Mouse (Mus musculus) lung, embryonic 14.5 days (tissue): ENCODE data around the gene Nsun4. TPM values are rescaled to one million over a fixed set of nuclear protein-coding genes. Genes with fewer than 3 reads are reported as not detected.

Source experiments
- ATAC-seq: fragments of 200-750 bp; cut with Nextera tagmentation; 2 replicates; pipeline ENCODE4 v1.8.0; 2017; ENCODE audit warnings: mild to moderate bottlenecking, moderate TSS enrichment, moderate library complexity; ENCODE audit not compliant: insufficient read depth
- DNase-seq: peaks from one replicate; pipeline ENCODE4 v3.0.0-alpha.2; 2015
- H3K27ac ChIP-seq: fragments of 300-500 bp; sonication (generic); 2 replicates; pipeline ENCODE4 v1.5.1; 2014; ENCODE audit warnings: low read depth, mild to moderate bottlenecking, moderate library complexity
- H3K27me3 ChIP-seq: fragments of 300-500 bp; sonication (generic); 2 replicates; pipeline ENCODE4 v1.6.1; 2014; ENCODE audit warnings: low read length, control low read depth; ENCODE audit not compliant: insufficient read depth
- H3K36me3 ChIP-seq: fragments of 300-500 bp; sonication (generic); 2 replicates; pipeline ENCODE4 v1.6.1; 2014; ENCODE audit warnings: control low read depth; ENCODE audit not compliant: insufficient read depth
- H3K4me1 ChIP-seq: fragments of 300-500 bp; sonication (generic); 2 replicates; pipeline ENCODE4 v1.6.1; 2014; ENCODE audit warnings: antibody characterized with exemption, control low read depth; ENCODE audit not compliant: insufficient read depth
- H3K4me2 ChIP-seq: fragments of 300-500 bp; sonication (generic); 2 replicates; pipeline ENCODE4 v1.6.1; 2014; ENCODE audit warnings: mild to moderate bottlenecking
- H3K4me3 ChIP-seq: fragments of 300-500 bp; sonication (generic); 2 replicates; pipeline ENCODE4 v1.5.1; 2014; ENCODE audit warnings: low read depth, low read length
- H3K9ac ChIP-seq: fragments of 300-500 bp; sonication (generic); 2 replicates; pipeline ENCODE4 v1.6.1; 2014
- H3K9me3 ChIP-seq: fragments of 300-500 bp; sonication (generic); 2 replicates; pipeline ENCODE4 v1.6.1; 2016; ENCODE audit warnings: low read depth, low read length, control low read depth
- CTCF ChIP-seq: IDR thresholded peaks from 2 replicates; pipeline ENCODE4 v1.5.1; 2016; ENCODE audit warnings: antibody characterized with exemption, low read depth
- WGBS: fragments of 180-500 bp; shearing (Covaris S2); extraction: QIAGEN DNeasy Blood & Tissue Kit; methylation state at CpG from one replicate; pipeline ENCODE4 v1.1.7; 2014; 5-methylcytosine and 5-hydroxymethylcytosine counted together
- polyA plus RNA-seq: library from polyadenylated mRNA; unstranded; fragments of >200 nt; fragmentation: Nextera tagmentation; extraction: Ambion mirVana; gene quantifications from 2 replicates; pipeline ENCODE4 v1.2.1, GENCODE M21; 2014

The Nsun4 gene
- polyA plus RNA-seq, 1 experiment from 2014 or later, result 21.9 TPM

GRCm38 (mm10) chr4:116047681-116048080, 6.0 kb downstream of the Nsun4 start:
- Histone ChIP-seq H3K4me1 (0 out of 2 replicates have a peak, but pooled peaks cover 6% of the 10 kb centered on the region), H3K4me3 (no peak overlapping the region), H3K4me2 (no peak overlapping the region), H3K27me3 (no peaks in the 10 kb centered on the region), H3K27ac (no peak overlapping the region), H3K9ac (no peak overlapping the region), H3K36me3 (peaks cover 13% of the 10 kb centered on the region; the same call in 1 of the 2 replicates), H3K9me3 (no peaks in the 10 kb centered on the region)
- DNase-seq (no peak), ATAC-seq (no peak)
- no peak for TF ChIP-seq CTCF
- 75% methylated on average over 1 of the region's 1 CpGs for WGBS

- Histone ChIP-seq H3K36me3 (peaks cover 24% of the 10 kb centered on the region), H3K9ac (no peak overlapping the region), H3K4me1 (0 out of 2 replicates have a peak, but pooled peaks cover 3% of the 10 kb centered on the region), H3K9me3 (no peaks in the 10 kb centered on the region), H3K27ac (no peak overlapping the region), H3K4me3 (no peak overlapping the region), H3K27me3 (no peaks in the 10 kb centered on the region), H3K4me2 (no peak overlapping the region)
- ATAC-seq (no peak), DNase-seq (no peak)
- 81% methylated on average over 2 of the region's 2 CpGs for WGBS
- TF ChIP-seq CTCF, result no peak
These were observed 7.1 kb downstream of the Nsun4 start for GRCm38 (mm10) chr4:116046604-116047003.

GRCm38 (mm10) chr4:116042186-116042585, 11.5 kb downstream of the Nsun4 start:
- H3K36me3 ChIP-seq, result peaks cover 36% of the 10 kb centered on the region
- peak; percentile 15 for DNase-seq
- H3K4me1 ChIP-seq, result no peaks in the 10 kb centered on the region
- no peak overlapping the region for H3K9ac ChIP-seq
- no peaks in the 10 kb centered on the region for H3K27me3 ChIP-seq
- WGBS, result 72% methylated on average over 3 of the region's 3 CpGs
- H3K9me3 ChIP-seq, result no peaks in the 10 kb centered on the region
- TF ChIP-seq CTCF, result peak; percentile 21
- no peak for ATAC-seq
- H3K4me3 ChIP-seq, result no peak overlapping the region
- no peak overlapping the region for H3K27ac ChIP-seq
- H3K4me2 ChIP-seq, result no peak overlapping the region

- Histone ChIP-seq H3K4me3 (no peak overlapping the region), H3K27me3 (no peaks in the 10 kb centered on the region), H3K9ac (no peak overlapping the region), H3K9me3 (no peaks in the 10 kb centered on the region), H3K36me3 (peaks cover 38% of the 10 kb centered on the region), H3K4me2 (no peak overlapping the region), H3K4me1 (no peaks in the 10 kb centered on the region), H3K27ac (no peak overlapping the region)
- TF ChIP-seq CTCF, result no peak
- ATAC-seq (no peak), DNase-seq (no peak)
- 75% methylated on average over 2 of the region's 2 CpGs for WGBS
These were observed 13.2 kb downstream of the Nsun4 start for GRCm38 (mm10) chr4:116040466-116040865.

- no peaks in the 10 kb centered on the region for H3K4me1 ChIP-seq
- no peaks in the 10 kb centered on the region for H3K27me3 ChIP-seq
- H3K4me2 ChIP-seq, result no peak overlapping the region
- no peaks in the 10 kb centered on the region for H3K9me3 ChIP-seq
- 87% methylated on average over 5 of the region's 5 CpGs for WGBS
- no peak overlapping the region for H3K4me3 ChIP-seq
- no peak overlapping the region for H3K9ac ChIP-seq
- no peak overlapping the region for H3K27ac ChIP-seq
- ATAC-seq, result no peak
- peaks cover 37% of the 10 kb centered on the region for H3K36me3 ChIP-seq
- TF ChIP-seq CTCF, result no peak
- no peak for DNase-seq
These were observed 20.3 kb downstream of the Nsun4 start for GRCm38 (mm10) chr4:116033374-116033773.

GRCm38 (mm10) chr4:116032906-116033305, 20.8 kb downstream of the Nsun4 start:
- Histone ChIP-seq H3K4me2 (no peak overlapping the region), H3K9me3 (no peaks in the 10 kb centered on the region), H3K27ac (no peak overlapping the region), H3K27me3 (no peaks in the 10 kb centered on the region), H3K4me1 (no peaks in the 10 kb centered on the region), H3K36me3 (peaks cover 36% of the 10 kb centered on the region), H3K4me3 (no peak overlapping the region), H3K9ac (no peak overlapping the region)
- ATAC-seq, result no peak
- no peak for DNase-seq
- TF ChIP-seq CTCF, result no peak
- 88% methylated on average over 9 of the region's 9 CpGs for WGBS

- H3K4me3 ChIP-seq, result peak within 1 kb of the TSS; percentile 59
- WGBS, result 7% methylated on average over 18 of the region's 18 CpGs
- H3K27ac ChIP-seq, result no peak within 1 kb of the TSS
- peak within 1 kb of the TSS; percentile 57 for H3K9ac ChIP-seq
- no peaks in the 10 kb centered on the region for H3K9me3 ChIP-seq
- no peak for TF ChIP-seq CTCF
- no peaks in the 10 kb centered on the region for H3K36me3 ChIP-seq
- H3K4me2 ChIP-seq, result peak within 1 kb of the TSS; percentile 87
- no peak for DNase-seq
- H3K4me1 ChIP-seq, result no peaks in the 10 kb centered on the region
- peaks cover 51% of the 10 kb centered on the region for H3K27me3 ChIP-seq
- peak; percentile 79 for ATAC-seq
These were observed 35.6 kb downstream of the Nsun4 start, which contains the start of gene Faah for GRCm38 (mm10) chr4:116017902-116018746. TSS of gene Faah (minus strand) at chr4:116017926.
